Mouse (Mus musculus) erythroblast, embryonic 14.5 days (primary cell): ENCODE measurements around the gene Zfp445.

Experiments used
- GATA1 ChIP-seq: IDR thresholded peaks from 2 replicates; pipeline ENCODE4 v1.6.1; 2012; ENCODE audit warnings: low read length, inconsistent platforms, mixed read lengths
- TAL1 ChIP-seq: IDR thresholded peaks from 3 replicates; pipeline ENCODE4 v1.6.1; 2012; ENCODE audit warnings: low read length, inconsistent platforms, mixed read lengths

DNA sequence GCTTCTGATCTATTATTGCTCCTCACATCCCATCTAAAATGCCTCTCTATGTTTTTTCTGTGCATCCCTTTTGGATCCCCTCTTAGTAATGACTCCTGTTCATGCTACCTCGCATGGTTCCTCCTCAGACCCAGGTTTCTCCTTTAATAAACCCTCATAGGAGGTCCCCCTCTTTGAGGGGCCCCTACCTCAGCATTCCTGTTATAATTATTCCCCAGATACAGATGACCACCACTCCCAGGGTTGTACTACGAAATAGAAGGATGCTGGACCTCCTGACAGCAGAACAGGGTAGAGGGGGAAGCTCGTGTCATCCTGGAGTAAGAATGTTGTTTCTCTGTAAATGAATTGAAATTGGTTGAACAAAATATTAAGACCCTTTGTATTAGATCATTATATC lies 19.6 kb upstream of the Zfp445 start, which contains the start of gene Zkscan7:
- TF ChIP-seq GATA1 (no peak), TAL1 (no peak)
